ENCODE assay signal across 10 mouse cellular contexts in the genomic region with DNA sequence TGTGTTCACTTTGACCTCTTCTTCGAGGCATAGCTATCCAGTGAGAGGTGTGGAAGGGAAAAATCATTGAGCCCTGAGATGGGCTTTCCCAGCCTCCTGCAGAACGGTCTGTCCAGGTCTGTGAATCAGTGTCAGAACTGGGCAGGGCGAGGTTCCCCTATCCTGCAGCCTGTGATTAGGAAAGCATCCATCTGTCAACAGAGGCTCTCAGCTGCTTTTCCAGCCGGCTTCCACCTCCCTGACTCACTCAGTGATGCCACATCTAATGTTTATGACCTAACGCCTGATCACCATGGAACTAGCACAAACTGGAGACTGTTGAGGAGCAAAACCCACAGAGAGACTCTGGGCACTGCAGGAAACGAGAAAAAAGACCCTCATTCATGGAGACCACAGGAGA.
DNase-seq lines count a peak whose midpoint lies in the region; ATAC-seq lines count a peak whose summit lies in the region.
"Had no signal": no experiment of that assay in that cellular context is flagged by ENCODE, and none has a peak within 500 bp of the region (broad histone marks: within the 10 kb centered on the region; RNA-seq: fewer than 3 reads in every experiment).

No protein-coding gene starts in this region.

- 67% methylated on average over 6 of the region's 6 CpGs for WGBS in embryonic facial prominence, embryonic 14.5 days
- WGBS in forebrain, embryonic 10.5 days: 86% methylated on average over 6 of the region's 6 CpGs

- no peak overlapping the region for H3K4me3 ChIP-seq in embryonic facial prominence, embryonic 14.5 days (ENCODE audit: low read depth, low read length)
- H3K4me3 ChIP-seq in forebrain, embryonic 10.5 days: no peak overlapping the region
- H3K4me3 ChIP-seq: neural tube, embryonic 12.5 days had no signal

- H3K4me2 ChIP-seq in embryonic facial prominence, embryonic 14.5 days (ENCODE audit: low read depth, low read length): no peak overlapping the region
- H3K4me2 ChIP-seq: neural tube, embryonic 12.5 days had no signal

- H3K36me3 ChIP-seq in embryonic facial prominence, embryonic 14.5 days (ENCODE audit: control insufficient read depth, insufficient read depth, low read length): no peaks in the 10 kb centered on the region
- no peaks in the 10 kb centered on the region for H3K36me3 ChIP-seq in forebrain, embryonic 10.5 days (replicated peaks)
- H3K36me3 ChIP-seq: neural tube, embryonic 12.5 days had no signal

- H3K9ac ChIP-seq in embryonic facial prominence, embryonic 14.5 days (ENCODE audit: low read depth, low read length): no peak overlapping the region
- H3K9ac ChIP-seq: neural tube, embryonic 12.5 days had no signal

- peak; percentile 38 for DNase-seq in gastrocnemius, postnatal 25 days
- no peak for DNase-seq in gastrocnemius, postnatal 10 days
- no peak for DNase-seq in embryonic facial prominence, embryonic 14.5 days (ENCODE audit: low spot score)
- DNase-seq in heart, postnatal 10 days: peak; percentile 37 to 56
- peak; percentile 40 for DNase-seq in lung, postnatal 25 days (ENCODE audit: low spot score)
- no peak for DNase-seq in embryo, embryonic 11 days
- no peak for DNase-seq in forebrain, embryonic 10.5 days (ENCODE audit: extremely low spot score, low spot score)
- DNase-seq: cerebellum, postnatal 25 days had no signal

- H3K27me3 ChIP-seq in embryonic facial prominence, embryonic 14.5 days (replicated peaks; ENCODE audit: control insufficient read depth, insufficient read depth, low read length): no peaks in the 10 kb centered on the region
- H3K27me3 ChIP-seq in forebrain, embryonic 10.5 days (ENCODE audit: poor library complexity, severe bottlenecking): no peaks in the 10 kb centered on the region
- H3K27me3 ChIP-seq: neural tube, embryonic 12.5 days had no signal

- intact Hi-C loops in heart, postnatal 10 days (cut with DNase I): no loop called here

- 0 out of 2 replicates have a peak, but pooled peaks cover 11% of the 10 kb centered on the region for H3K9me3 ChIP-seq in embryonic facial prominence, embryonic 14.5 days (ENCODE audit: control insufficient read depth, low read length)
- H3K9me3 ChIP-seq in forebrain, embryonic 10.5 days: no peaks in the 10 kb centered on the region
- H3K9me3 ChIP-seq: neural tube, embryonic 12.5 days had no signal

- H3K4me1 ChIP-seq in embryonic facial prominence, embryonic 14.5 days (ENCODE audit: control insufficient read depth, insufficient read depth, low read length): peaks cover 23% of the 10 kb centered on the region
- no peaks in the 10 kb centered on the region for H3K4me1 ChIP-seq in forebrain, embryonic 10.5 days
- H3K4me1 ChIP-seq: neural tube, embryonic 12.5 days had no signal

- peak overlapping the region; percentile 79 for H3K27ac ChIP-seq in embryonic facial prominence, embryonic 14.5 days (replicated peaks; ENCODE audit: low read depth, low read length)
- H3K27ac ChIP-seq in forebrain, embryonic 10.5 days: no peak overlapping the region
- H3K27ac ChIP-seq: neural tube, embryonic 12.5 days had no signal

- ATAC-seq in embryonic facial prominence, embryonic 14.5 days (ENCODE audit: low read depth): no peak
- ATAC-seq in erythroblast, adult 5-6 weeks (replicated peaks; ENCODE audit: low FRiP score, poor library complexity, severe bottlenecking): no peak

Comparison
In these comparisons a context has a peak if more than half of its experiments do, and no peak if none do; other contexts are left out.
1. DNase-seq: peak in gastrocnemius, postnatal 25 days (single experiment), heart, postnatal 10 days (2 of 2) and lung, postnatal 25 days (single experiment); none in gastrocnemius, postnatal 10 days (single experiment), embryonic facial prominence, embryonic 14.5 days (single experiment), embryo, embryonic 11 days (single experiment) and forebrain, embryonic 10.5 days (single experiment).